11 mouse cellular contexts compared by ENCODE assay signal in genomic region chr2:38621076-38621475, GRCm38 (mm10). TPM values are rescaled to one million over a fixed set of nuclear protein-coding genes. Genes with fewer than 3 reads are reported as not detected.
DNase-seq lines count a peak whose midpoint lies in the region; ATAC-seq and TF ChIP-seq lines count a peak whose summit lies in the region.
"Had no signal": no experiment of that assay in that cellular context is flagged by ENCODE, and none has a peak within 500 bp of the region (broad histone marks: within the 10 kb centered on the region; RNA-seq: fewer than 3 reads in every experiment).

No protein-coding gene starts in this region.

- H3K4me1 ChIP-seq in heart, embryonic 10.5 days, result peaks cover 14% of the 10 kb centered on the region
- peaks cover 20% of the 10 kb centered on the region for H3K4me1 ChIP-seq in heart, embryonic 12.5 days (replicated peaks)
- peaks cover 5% of the 10 kb centered on the region; the same call in 1 of the 2 replicates for H3K4me1 ChIP-seq in forebrain, postnatal 0 days (ENCODE audit: insufficient read depth)
- peaks cover 3% of the 10 kb centered on the region for H3K4me1 ChIP-seq in liver, postnatal 0 days (ENCODE audit: insufficient read depth)
- H3K4me1 ChIP-seq in kidney, embryonic 16.5 days (ENCODE audit: insufficient read depth, low read length), result peaks cover 6% of the 10 kb centered on the region; the same call in 1 of the 2 replicates
- H3K4me1 ChIP-seq: intestine, embryonic 15.5 days had no signal

- no peak for ATAC-seq in heart, embryonic 12.5 days (ENCODE audit: insufficient number of reproducible peaks, low FRiP score)
- no peak for ATAC-seq in forebrain, postnatal 0 days
- ATAC-seq in liver, postnatal 0 days, result peak; percentile 73
- ATAC-seq in kidney, embryonic 16.5 days (ENCODE audit: low FRiP score, low TSS enrichment), result no peak
- ATAC-seq: intestine, embryonic 15.5 days had no signal

- 87% methylated on average over 4 of the region's 4 CpGs for WGBS in heart, embryonic 10.5 days
- WGBS in heart, embryonic 12.5 days, result 83% methylated on average over 4 of the region's 4 CpGs
- 72% methylated on average over 4 of the region's 4 CpGs for WGBS in forebrain, postnatal 0 days
- WGBS in liver, postnatal 0 days (ENCODE audit: insufficient replicate concordance), result 63% methylated on average over 4 of the region's 4 CpGs
- WGBS in kidney, embryonic 16.5 days, result 82% methylated on average over 4 of the region's 4 CpGs

- no peaks in the 10 kb centered on the region for H3K27me3 ChIP-seq in heart, embryonic 10.5 days (ENCODE audit: insufficient read depth, poor library complexity, severe bottlenecking)
- no peaks in the 10 kb centered on the region for H3K27me3 ChIP-seq in heart, embryonic 12.5 days (replicated peaks)
- no peaks in the 10 kb centered on the region for H3K27me3 ChIP-seq in forebrain, postnatal 0 days (ENCODE audit: insufficient read depth, low read length)
- H3K27me3 ChIP-seq in liver, postnatal 0 days (ENCODE audit: insufficient read depth, low read length), result no peaks in the 10 kb centered on the region
- no peaks in the 10 kb centered on the region for H3K27me3 ChIP-seq in kidney, embryonic 16.5 days (ENCODE audit: insufficient read depth, low read length)
- H3K27me3 ChIP-seq: intestine, embryonic 15.5 days had no signal

- H3K36me3 ChIP-seq in heart, embryonic 10.5 days, result peaks cover 56% of the 10 kb centered on the region
- peaks cover 32% of the 10 kb centered on the region for H3K36me3 ChIP-seq in heart, embryonic 12.5 days
- no peaks in the 10 kb centered on the region for H3K36me3 ChIP-seq in forebrain, postnatal 0 days (ENCODE audit: insufficient read depth)
- peaks cover 9% of the 10 kb centered on the region; the same call in 1 of the 2 replicates for H3K36me3 ChIP-seq in liver, postnatal 0 days (replicated peaks; ENCODE audit: insufficient read depth, low read length)
- peaks cover 17% of the 10 kb centered on the region; the same call in 1 of the 2 replicates for H3K36me3 ChIP-seq in kidney, embryonic 16.5 days (ENCODE audit: insufficient read depth, low read length)

- TF ChIP-seq EP300 in liver, postnatal 0 days (IDR thresholded peaks at IDR 0.05; ENCODE audit: low read depth), result no peak

- no peaks in the 10 kb centered on the region for H3K9me3 ChIP-seq in heart, embryonic 10.5 days
- 0 out of 2 replicates have a peak, but pooled peaks cover 4% of the 10 kb centered on the region for H3K9me3 ChIP-seq in heart, embryonic 12.5 days (replicated peaks)
- no peaks in the 10 kb centered on the region for H3K9me3 ChIP-seq in forebrain, postnatal 0 days (ENCODE audit: low read length)
- no peaks in the 10 kb centered on the region for H3K9me3 ChIP-seq in liver, postnatal 0 days (ENCODE audit: low read length)
- no peaks in the 10 kb centered on the region for H3K9me3 ChIP-seq in kidney, embryonic 16.5 days (ENCODE audit: low read length)
- H3K9me3 ChIP-seq: intestine, embryonic 15.5 days had no signal

- no peak overlapping the region for H3K4me2 ChIP-seq in heart, embryonic 12.5 days
- no peak overlapping the region for H3K4me2 ChIP-seq in forebrain, postnatal 0 days (ENCODE audit: low read depth)
- no peak overlapping the region for H3K4me2 ChIP-seq in liver, postnatal 0 days (ENCODE audit: low read depth, low read length)
- no peak overlapping the region for H3K4me2 ChIP-seq in kidney, embryonic 16.5 days (replicated peaks; ENCODE audit: low read depth, low read length)
- H3K4me2 ChIP-seq: intestine, embryonic 15.5 days had no signal

- peak; percentile 59 for DNase-seq in heart, embryonic 10.5 days (ENCODE audit: low spot score)
- DNase-seq in NIH3T3 (ENCODE audit: low read depth), result peak; percentile 34
- DNase-seq in forebrain, postnatal 0 days, result no peak
- no peak for DNase-seq in liver, postnatal 0 days
- no peak for DNase-seq in right cerebral cortex, adult 2 months (ENCODE audit: low spot score in 2 of 2)
- no peak for DNase-seq in kidney, postnatal 36 days
- DNase-seq: thymus, adult 2 months had no signal

- no peak overlapping the region for H3K27ac ChIP-seq in heart, embryonic 10.5 days
- H3K27ac ChIP-seq in heart, embryonic 12.5 days (ENCODE audit: poor library complexity, severe bottlenecking), result no peak overlapping the region
- H3K27ac ChIP-seq in forebrain, postnatal 0 days (ENCODE audit: low read depth, low read length), result peak overlapping the region; percentile 73; the same call in 1 of the 2 replicates
- H3K27ac ChIP-seq in liver, postnatal 0 days (ENCODE audit: low read depth), result no peak overlapping the region
- no peak overlapping the region for H3K27ac ChIP-seq in kidney, embryonic 16.5 days (ENCODE audit: low read length)
- H3K27ac ChIP-seq: intestine, embryonic 15.5 days; liver, embryonic 14.5 days had no signal

- H3K9ac ChIP-seq in heart, embryonic 12.5 days, result no peak overlapping the region
- 0 out of 2 replicates have a peak overlapping the region, but pooled peaks have one; percentile 22 for H3K9ac ChIP-seq in forebrain, postnatal 0 days
- no peak overlapping the region for H3K9ac ChIP-seq in liver, postnatal 0 days (replicated peaks)
- H3K9ac ChIP-seq in kidney, embryonic 16.5 days (replicated peaks; ENCODE audit: low read length), result no peak overlapping the region
- H3K9ac ChIP-seq: intestine, embryonic 15.5 days; liver, embryonic 14.5 days had no signal

- H3K4me3 ChIP-seq in heart, embryonic 10.5 days, result no peak overlapping the region
- H3K4me3 ChIP-seq in heart, embryonic 12.5 days, result no peak overlapping the region
- no peak overlapping the region for H3K4me3 ChIP-seq in forebrain, postnatal 0 days (ENCODE audit: low read depth, low read length)
- no peak overlapping the region for H3K4me3 ChIP-seq in liver, postnatal 0 days (ENCODE audit: low read depth, low read length)
- H3K4me3 ChIP-seq in kidney, embryonic 16.5 days (ENCODE audit: low read length), result no peak overlapping the region
- H3K4me3 ChIP-seq: intestine, embryonic 15.5 days had no signal

- TF ChIP-seq CTCF in forebrain, postnatal 0 days (IDR thresholded peaks at IDR 0.05; ENCODE audit: low read depth), result no peak
- TF ChIP-seq CTCF in liver, postnatal 0 days (IDR thresholded peaks at IDR 0.05; ENCODE audit: low read depth), result 0 out of 2 replicates have a peak, but pooled peaks have one; percentile 12

RNA-seq across cellular contexts. Expression of gene Psmb7, which starts 22.8 kb away (rescaled TPM):
- polyA plus RNA-seq in heart, embryonic 10.5 days (2016; fragmentation: Nextera tagmentation; extraction: Ambion mirVana), result 262 and 309 TPM in 2 replicates
- polyA plus RNA-seq in heart, embryonic 12.5 days (2016; fragmentation: Nextera tagmentation; extraction: Ambion mirVana), result 211 and 213 TPM in 2 replicates
- 276 and 348 TPM in 2 replicates for total RNA-seq in forebrain, postnatal 0 days (2014; rRNA removed)
- polyA plus RNA-seq in forebrain, postnatal 0 days (2015; fragmentation: Nextera tagmentation; extraction: Ambion mirVana), result 292 and 342 TPM in 2 replicates
- 112 and 120 TPM in 2 replicates for polyA plus RNA-seq in liver, postnatal 0 days (2015; fragmentation: Nextera tagmentation; extraction: Ambion mirVana)
- 249 and 269 TPM in 2 replicates for polyA plus RNA-seq in kidney, embryonic 16.5 days (2015; fragmentation: Nextera tagmentation; extraction: Ambion mirVana)

Comparison
In these comparisons a context has a peak if more than half of its experiments do, and no peak if none do; other contexts are left out.
1. DNase-seq: peak in heart, embryonic 10.5 days (single experiment) and NIH3T3 (single experiment); none in forebrain, postnatal 0 days (single experiment), liver, postnatal 0 days (single experiment), right cerebral cortex, adult 2 months (0 of 2) and kidney, postnatal 36 days (0 of 2).